Mouse (Mus musculus) heart, adult 2 months (tissue): ENCODE measurements around the gene Hs3st6. TPM values are rescaled to one million over a fixed set of nuclear protein-coding genes. Genes with fewer than 3 reads are reported as not detected.

Experiments
- DNase-seq, 2 experiments: peaks; one replicate each; pipeline ENCODE4 v3.0.0; 2021
- H3K27ac ChIP-seq: fragments of 200-600 bp; 2 replicates; pipeline ENCODE4 v1.8.1; 2022
- H3K27me3 ChIP-seq: fragments of 200-500 bp; 2 replicates; pipeline ENCODE4 v1.6.1; 2012; ENCODE audit warnings: mild to moderate bottlenecking, low read length, inconsistent platforms, mixed read lengths; ENCODE audit not compliant: control insufficient read depth, insufficient read depth
- H3K36me3 ChIP-seq: fragments of 200-500 bp; 2 replicates; pipeline ENCODE4 v1.6.1; 2012; ENCODE audit warnings: low read length, inconsistent platforms; ENCODE audit not compliant: control insufficient read depth, insufficient read depth
- H3K4me1 ChIP-seq: fragments of 200-500 bp; 2 replicates; pipeline ENCODE4 v1.6.1; 2011; ENCODE audit warnings: low read length; ENCODE audit not compliant: control insufficient read depth, insufficient read depth
- H3K4me3 ChIP-seq: fragments of 200-600 bp; 2 replicates; pipeline ENCODE4 v1.8.1; 2022
- H3K79me2 ChIP-seq: fragments of 200-500 bp; replicated peaks from 2 replicates; pipeline ENCODE4 v1.6.1; 2012; ENCODE audit warnings: mild to moderate bottlenecking, inconsistent platforms, low read length, moderate library complexity, mixed read lengths; ENCODE audit not compliant: control insufficient read depth, insufficient read depth
- H3K9ac ChIP-seq: fragments of 200-500 bp; 2 replicates; pipeline ENCODE4 v1.6.1; 2012; ENCODE audit warnings: low read depth, mild to moderate bottlenecking, control low read depth, inconsistent platforms, low read length, mixed read lengths
- CTCF ChIP-seq: fragments of 200-600 bp; IDR thresholded peaks from 2 replicates; pipeline ENCODE4 v1.8.1; 2022; ENCODE audit warnings: antibody characterized with exemption, mild to moderate bottlenecking, moderate library complexity
- EP300 ChIP-seq: fragments of 200-500 bp; IDR thresholded peaks from 2 replicates; pipeline ENCODE4 v1.6.1; 2011; ENCODE audit warnings: low read depth, low read length, control low read depth; ENCODE audit not compliant: insufficient read depth
- POLR2A ChIP-seq: fragments of 200-500 bp; IDR thresholded peaks from 2 replicates; pipeline ENCODE4 v1.6.1; 2011; ENCODE audit warnings: mild to moderate bottlenecking, low read depth, low read length, control low read depth; ENCODE audit not compliant: insufficient read depth
- WGBS: fragments of 180-500 bp; shearing (Covaris S2); methylation state at CpG from one replicate; pipeline ENCODE4 v1.1.7; 2018; 5-methylcytosine and 5-hydroxymethylcytosine counted together
- intact Hi-C: fragments of 180-260 bp; cut with DNase I; formaldehyde crosslinking; loops from one replicate; pipeline ENCODE4 v1.15.1; 2025
- polyA plus RNA-seq: library from polyadenylated mRNA; depleted of rRNA; stranded (reverse); fragments of >200 nt; gene quantifications from 2 replicates; pipeline ENCODE4 v1.2.3, GENCODE M21; 2012
- total RNA-seq, 2 experiments: library from RNA; stranded (reverse); gene quantifications; 2 replicates each; pipeline ENCODE4 v1.2.3; 2021

The Hs3st6 gene
- total and polyA plus RNA-seq, 3 experiments = 0.10 TPM; not detected in 2

- no peak overlapping the region for H3K9ac ChIP-seq
- DNase-seq = no peak
- H3K4me3 ChIP-seq = no peak overlapping the region
- intact Hi-C loops = no loop called here
- TF ChIP-seq CTCF = no peak
- TF ChIP-seq POLR2A = no peak
- no peak for TF ChIP-seq EP300
- no peaks in the 10 kb centered on the region for H3K27me3 ChIP-seq
- H3K27ac ChIP-seq = no peak overlapping the region
- peaks cover 3% of the 10 kb centered on the region for H3K4me1 ChIP-seq
- WGBS = 86% methylated on average over 4 of the region's 4 CpGs
- no peaks in the 10 kb centered on the region for H3K79me2 ChIP-seq
- H3K36me3 ChIP-seq = peaks cover 2% of the 10 kb centered on the region; the same call in 1 of the 2 replicates
Observed at GRCm38 (mm10) chr17:24738238-24738637, 14.6 kb upstream of the Hs3st6 start.

DNA sequence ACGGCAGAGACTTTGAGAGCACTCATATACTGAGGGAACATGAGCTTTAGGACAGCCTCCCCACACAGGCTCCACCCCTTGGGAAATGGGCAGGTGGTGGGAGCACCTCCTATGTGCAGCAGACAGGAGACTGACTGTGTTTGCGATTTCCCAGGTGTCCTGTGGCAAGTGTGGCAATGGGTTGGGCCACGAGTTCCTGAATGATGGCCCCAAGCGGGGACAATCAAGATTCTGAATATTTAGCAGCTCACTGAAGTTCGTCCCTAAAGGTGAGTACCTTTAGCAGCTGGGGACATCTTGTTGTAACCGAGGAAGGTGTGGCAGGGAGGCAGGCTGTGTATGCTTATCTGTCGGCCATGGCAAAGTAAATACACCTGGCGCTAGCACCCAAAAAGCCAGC, 12.9 kb upstream of the Hs3st6 start:
- no peak overlapping the region for H3K4me3 ChIP-seq
- DNase-seq = no peak
- no peak overlapping the region for H3K27ac ChIP-seq
- intact Hi-C loops = loop anchor here (10.0 kb wide), 1 partner anchor 275 kb away; the partner anchor contains the start of genes Cramp1l and Ift140
- H3K4me1 ChIP-seq = peaks cover 3% of the 10 kb centered on the region
- H3K27me3 ChIP-seq = no peaks in the 10 kb centered on the region
- no peaks in the 10 kb centered on the region for H3K79me2 ChIP-seq
- peaks cover 2% of the 10 kb centered on the region; the same call in 1 of the 2 replicates for H3K36me3 ChIP-seq
- H3K9ac ChIP-seq = no peak overlapping the region
- WGBS = 85% methylated on average over 8 of the region's 8 CpGs
- no peak for TF ChIP-seq CTCF
- no peak for TF ChIP-seq EP300
- TF ChIP-seq POLR2A = no peak

DNA sequence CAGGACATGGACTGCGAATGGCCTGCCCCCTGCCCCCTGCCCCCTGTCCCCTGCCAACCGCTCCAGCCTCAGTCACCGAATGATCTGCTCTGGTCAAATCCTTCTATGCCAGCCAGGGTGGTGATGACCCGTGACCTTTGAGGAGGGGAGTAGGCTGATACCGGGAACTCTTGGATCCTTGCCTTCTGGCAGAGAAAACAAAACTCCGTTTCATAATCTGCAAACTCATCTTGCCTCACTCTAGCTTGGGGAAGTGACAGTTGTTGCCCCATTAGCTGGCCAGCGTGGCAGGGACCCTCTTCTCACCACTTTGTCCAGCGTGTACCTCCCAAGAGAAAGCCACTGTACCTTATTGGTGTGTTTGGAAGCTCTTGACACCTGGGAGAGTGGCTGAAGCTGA, 10.5 kb upstream of the Hs3st6 start:
- intact Hi-C loops = loop anchor here (10.0 kb wide), 1 partner anchor 272 kb away; the partner anchor contains the start of genes Cramp1l and Ift140

DNA sequence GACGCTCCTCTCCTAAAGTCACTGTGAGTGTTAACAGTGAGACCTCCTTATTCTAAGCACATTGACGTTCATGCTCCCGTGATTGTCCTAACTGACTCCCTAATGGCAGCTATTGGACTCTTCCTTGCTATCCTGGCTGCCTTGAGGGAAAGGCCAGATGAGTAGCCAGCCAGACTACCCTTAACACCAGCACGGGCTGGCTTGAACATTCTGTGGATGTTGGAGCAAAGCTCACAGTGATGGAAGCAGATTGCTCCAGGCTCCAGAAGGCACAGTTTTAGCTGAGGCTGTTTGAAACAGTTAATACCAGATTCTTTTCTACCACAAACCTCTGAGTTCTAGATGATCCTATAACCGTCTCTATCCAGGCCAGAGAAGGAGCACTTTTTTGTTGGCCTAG, 8.9 kb upstream of the Hs3st6 start:
- no peak for DNase-seq
- no peak overlapping the region for H3K9ac ChIP-seq
- no peaks in the 10 kb centered on the region for H3K27me3 ChIP-seq
- intact Hi-C loops = loop anchor here (10.0 kb wide), 1 partner anchor 271 kb away; the partner anchor contains the start of genes Cramp1l and Ift140
- no peak overlapping the region for H3K4me3 ChIP-seq
- H3K36me3 ChIP-seq = no peaks in the 10 kb centered on the region
- H3K79me2 ChIP-seq = no peaks in the 10 kb centered on the region
- H3K4me1 ChIP-seq = no peaks in the 10 kb centered on the region
- WGBS = 67% methylated on average over 5 of the region's 5 CpGs
- no peak for TF ChIP-seq POLR2A
- no peak for TF ChIP-seq CTCF
- TF ChIP-seq EP300 = no peak
- H3K27ac ChIP-seq = no peak overlapping the region

More for the DNA sequence above, 10.5 kb upstream of the Hs3st6 start:
- no peak for DNase-seq
- Histone ChIP-seq H3K4me1 (peaks cover 3% of the 10 kb centered on the region), H3K36me3 (peaks cover 2% of the 10 kb centered on the region; the same call in 1 of the 2 replicates), H3K27me3 (no peaks in the 10 kb centered on the region), H3K79me2 (no peaks in the 10 kb centered on the region), H3K4me3 (no peak overlapping the region), H3K9ac (no peak overlapping the region), H3K27ac (no peak overlapping the region)
- WGBS = 62% methylated on average over 8 of the region's 8 CpGs
- no peak for TF ChIP-seq POLR2A
- no peak for TF ChIP-seq EP300
- TF ChIP-seq CTCF = no peak

DNA sequence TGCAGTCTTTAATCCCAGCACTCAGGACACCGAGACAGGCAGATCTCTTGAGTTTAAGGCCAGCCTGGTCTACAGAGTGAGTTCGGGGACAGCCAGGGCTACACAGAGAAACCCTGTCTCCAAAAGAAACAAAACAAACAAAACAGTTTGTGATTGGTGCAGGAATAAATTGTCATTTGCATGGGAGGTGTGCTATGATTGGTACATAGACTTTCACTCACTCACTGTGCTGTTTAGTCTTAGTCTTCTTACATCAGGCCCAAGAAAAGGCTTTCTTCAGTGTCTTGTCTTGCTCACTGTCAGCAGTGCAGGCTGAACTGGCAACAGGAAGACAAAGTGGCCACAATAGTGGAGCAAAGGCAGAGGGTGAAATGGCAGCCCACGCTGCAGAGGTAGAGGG, 8.4 kb upstream of the Hs3st6 start:
- H3K27ac ChIP-seq = no peak overlapping the region
- no peaks in the 10 kb centered on the region for H3K36me3 ChIP-seq
- DNase-seq = no peak
- H3K79me2 ChIP-seq = no peaks in the 10 kb centered on the region
- no peak overlapping the region for H3K4me3 ChIP-seq
- intact Hi-C loops = loop anchor here (10.0 kb wide), 1 partner anchor 270 kb away; the partner anchor contains the start of genes Cramp1l and Ift140
- H3K27me3 ChIP-seq = no peaks in the 10 kb centered on the region
- WGBS = 72% methylated on average over 3 of the region's 3 CpGs
- TF ChIP-seq POLR2A = no peak
- TF ChIP-seq EP300 = no peak
- H3K9ac ChIP-seq = no peak overlapping the region
- H3K4me1 ChIP-seq = no peaks in the 10 kb centered on the region
